Mouse (Mus musculus) stomach, postnatal 0 days (tissue): ENCODE data around the gene Tut7. TPM values are rescaled to one million over a fixed set of nuclear protein-coding genes. Genes with fewer than 3 reads are reported as not detected.

Source experiments
- ATAC-seq: fragments of 200-750 bp; cut with Nextera tagmentation; 2 replicates; pipeline ENCODE4 v1.8.0; 2017; ENCODE audit not compliant: low FRiP score, low TSS enrichment
- DNase-seq: peaks from one replicate; pipeline ENCODE4 v3.0.0-alpha.2; 2016; ENCODE audit warnings: low spot score
- H3K27ac ChIP-seq: fragments of 300-500 bp; sonication (generic); replicated peaks from 2 replicates; pipeline ENCODE4 v1.5.1; 2014; ENCODE audit warnings: mild to moderate bottlenecking, control low read depth
- H3K27me3 ChIP-seq: fragments of 300-500 bp; sonication (generic); 2 replicates; pipeline ENCODE4 v1.6.1; 2014; ENCODE audit warnings: low read length; ENCODE audit not compliant: control insufficient read depth, insufficient read depth
- H3K36me3 ChIP-seq: fragments of 300-500 bp; sonication (generic); 2 replicates; pipeline ENCODE4 v1.6.1; 2014; ENCODE audit warnings: low read length, mixed read lengths; ENCODE audit not compliant: control insufficient read depth, insufficient read depth
- H3K4me1 ChIP-seq: fragments of 300-500 bp; sonication (generic); replicated peaks from 2 replicates; pipeline ENCODE4 v1.6.1; 2014; ENCODE audit warnings: antibody characterized with exemption; ENCODE audit not compliant: control insufficient read depth, insufficient read depth
- H3K4me2 ChIP-seq: fragments of 300-500 bp; sonication (generic); replicated peaks from 2 replicates; pipeline ENCODE4 v1.6.1; 2014; ENCODE audit warnings: low read depth, mild to moderate bottlenecking, control low read depth, moderate library complexity
- H3K4me3 ChIP-seq: fragments of 300-500 bp; sonication (generic); 2 replicates; pipeline ENCODE4 v1.5.1; 2014; ENCODE audit warnings: low read depth, low read length, control low read depth
- H3K9ac ChIP-seq: fragments of 300-500 bp; sonication (generic); 2 replicates; pipeline ENCODE4 v1.6.1; 2014; ENCODE audit warnings: mild to moderate bottlenecking, low read length, control low read depth, mixed read lengths
- H3K9me3 ChIP-seq: fragments of 300-500 bp; sonication (generic); 2 replicates; pipeline ENCODE4 v1.6.1; 2016; ENCODE audit warnings: low read length; ENCODE audit not compliant: control insufficient read depth
- CTCF ChIP-seq: IDR thresholded peaks from 2 replicates; pipeline ENCODE4 v1.5.1; 2016; ENCODE audit warnings: antibody characterized with exemption, low read depth, mild to moderate bottlenecking, moderate library complexity
- EP300 ChIP-seq: optimal IDR thresholded peaks from 2 replicates; pipeline ENCODE3; 2016; ENCODE audit warnings: antibody characterized with exemption
- WGBS: fragments of 180-500 bp; shearing (Covaris S2); extraction: QIAGEN DNeasy Blood & Tissue Kit; methylation state at CpG from one replicate; pipeline ENCODE4 v1.1.7; 2014; 5-methylcytosine and 5-hydroxymethylcytosine counted together
- polyA plus RNA-seq: library from polyadenylated mRNA; unstranded; fragments of >200 nt; fragmentation: Nextera tagmentation; extraction: Ambion mirVana; gene quantifications from 2 replicates; pipeline ENCODE4 v1.2.1, GENCODE M21; 2015

Tut7 gene
- polyA plus RNA-seq, 1 experiment from 2014 or later: 31.6 TPM

- no peak overlapping the region for H3K4me2 ChIP-seq
- 41% methylated on average over 7 of the region's 7 CpGs for WGBS
- H3K9me3 ChIP-seq: no peaks in the 10 kb centered on the region
Observed at GRCm38 (mm10) chr13:59859515-59859914, 36.6 kb upstream of the Tut7 start.

DNA sequence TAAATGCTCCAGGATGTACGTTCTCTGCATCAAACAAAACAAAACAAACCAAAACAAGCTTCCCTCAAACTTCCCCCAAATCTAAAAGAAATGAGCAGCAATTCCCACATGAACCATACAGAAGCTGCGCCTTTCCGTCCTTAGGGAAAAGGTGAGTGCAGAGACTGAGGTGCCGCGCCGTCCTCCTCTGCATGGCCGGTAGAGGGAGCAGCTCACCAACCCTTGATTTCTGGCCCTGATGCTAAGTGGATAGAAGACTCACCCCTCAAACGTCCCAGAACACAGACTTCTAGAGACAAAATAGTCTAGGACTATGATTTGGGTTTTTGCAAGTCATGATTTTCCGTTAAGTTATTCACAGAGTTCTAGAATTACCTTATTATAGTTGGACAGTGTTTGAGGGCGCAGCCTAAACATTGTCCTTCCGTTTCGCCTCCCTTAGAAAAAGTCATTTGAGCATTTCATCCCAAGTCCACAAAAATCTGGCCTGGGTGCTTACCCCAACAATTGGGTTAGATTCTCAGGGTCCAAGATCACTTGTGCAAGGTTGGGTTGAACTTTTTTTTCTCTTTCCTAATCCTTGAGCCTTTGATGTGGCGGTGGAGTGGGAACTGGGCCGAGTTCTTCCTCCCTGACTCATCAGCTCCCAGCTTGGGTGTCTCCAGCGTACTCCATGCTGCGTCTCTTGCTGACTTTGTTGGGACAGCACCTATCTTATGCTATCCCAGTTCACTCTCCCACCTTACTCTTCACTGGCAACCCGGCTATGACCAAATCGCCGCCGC lies 33.5 kb upstream of the Tut7 start:
- Histone ChIP-seq H3K36me3 (no peaks in the 10 kb centered on the region), H3K4me1 (no peaks in the 10 kb centered on the region), H3K4me2 (no peak overlapping the region), H3K9ac (no peak overlapping the region), H3K27ac (no peak overlapping the region), H3K27me3 (no peaks in the 10 kb centered on the region), H3K4me3 (no peak overlapping the region), H3K9me3 (no peaks in the 10 kb centered on the region)
- ATAC-seq: peak; percentile 54; the same call in 1 of the 2 replicates
- WGBS: 50% methylated on average over 20 of the region's 20 CpGs
- peak; percentile 62 for DNase-seq
- TF ChIP-seq CTCF: peak; percentile 90
- TF ChIP-seq EP300: no peak

More at GRCm38 (mm10) chr13:59859515-59859914, 36.6 kb upstream of the Tut7 start:
- ATAC-seq (no peak), DNase-seq (no peak)
- Histone ChIP-seq H3K4me1 (no peaks in the 10 kb centered on the region), H3K27ac (no peak overlapping the region), H3K27me3 (no peaks in the 10 kb centered on the region), H3K36me3 (no peaks in the 10 kb centered on the region), H3K4me3 (no peak overlapping the region), H3K9ac (no peak overlapping the region)
- TF ChIP-seq EP300 (no peak), CTCF (no peak)

DNA sequence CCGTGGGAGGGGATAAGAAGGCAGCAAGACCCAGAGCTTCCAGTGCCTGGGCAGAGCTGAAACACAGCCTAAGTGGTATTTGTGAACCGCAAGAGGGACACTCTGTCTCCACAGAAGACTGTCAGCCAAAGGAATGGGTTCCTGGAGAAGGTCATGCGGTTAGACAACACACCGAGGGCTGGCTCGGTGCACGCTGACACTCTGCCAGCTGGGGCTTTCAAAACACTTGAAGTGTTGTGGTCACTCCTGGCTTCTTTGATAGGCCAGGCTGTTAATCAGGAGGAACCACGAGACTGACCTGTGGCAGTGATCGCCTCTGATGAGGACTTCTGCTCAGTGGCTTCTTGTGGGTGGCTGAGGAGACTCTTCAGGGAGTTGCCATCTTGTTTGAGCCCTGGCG lies 30.5 kb upstream of the Tut7 start:
- no peak overlapping the region for H3K4me3 ChIP-seq
- no peak for ATAC-seq
- 55% methylated on average over 9 of the region's 9 CpGs for WGBS

DNA sequence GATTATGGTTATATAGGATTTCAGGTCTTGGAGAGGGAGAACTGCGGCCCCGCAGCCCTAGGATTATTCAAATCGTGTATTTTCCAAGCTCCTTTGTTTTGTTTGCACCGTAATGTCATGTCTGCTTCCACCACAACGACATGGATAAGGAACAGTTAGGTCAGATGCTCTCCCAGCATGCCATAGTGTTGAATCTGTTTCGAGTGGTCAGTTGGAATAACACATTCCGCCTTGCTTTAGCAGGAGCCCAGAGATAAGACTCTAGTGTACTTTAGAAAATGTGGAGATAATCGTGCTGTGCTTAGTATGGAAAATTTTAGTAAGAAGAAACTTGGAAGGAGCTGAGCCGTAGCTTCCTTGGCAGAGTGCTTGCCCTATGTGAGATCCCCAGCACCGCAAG lies 27.4 kb upstream of the Tut7 start:
- TF ChIP-seq CTCF (no peak), EP300 (no peak)

More for the DNA sequence above, 30.5 kb upstream of the Tut7 start:
- H3K9ac ChIP-seq: no peak overlapping the region
- DNase-seq: no peak
- H3K27ac ChIP-seq: 0 out of 2 replicates have a peak overlapping the region, but pooled peaks have one; percentile 30
- no peaks in the 10 kb centered on the region for H3K36me3 ChIP-seq
- TF ChIP-seq CTCF (no peak), EP300 (no peak)
- H3K4me2 ChIP-seq: no peak overlapping the region
- no peaks in the 10 kb centered on the region for H3K9me3 ChIP-seq
- H3K4me1 ChIP-seq: no peaks in the 10 kb centered on the region
- H3K27me3 ChIP-seq: no peaks in the 10 kb centered on the region

DNA sequence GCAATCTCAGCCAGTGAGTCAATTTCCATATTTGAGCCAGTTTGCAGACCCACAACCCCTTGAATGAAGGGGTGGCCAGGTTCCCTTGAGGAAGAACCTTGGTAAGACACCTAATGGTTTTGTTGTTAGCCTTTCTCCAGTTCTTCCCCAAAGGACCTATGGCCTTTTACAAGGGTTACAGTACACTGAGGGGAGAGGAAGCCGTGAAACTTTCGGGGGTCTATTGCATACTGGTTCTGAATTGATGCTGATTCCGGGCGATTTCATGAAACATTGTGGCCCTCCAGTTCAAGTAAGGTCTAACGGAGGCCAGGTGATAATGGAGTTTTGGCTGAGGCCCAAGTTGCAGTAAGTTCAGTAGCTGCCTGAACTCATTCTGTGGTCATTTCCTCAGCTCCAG lies 21.7 kb upstream of the Tut7 start:
- Histone ChIP-seq H3K27ac (no peak overlapping the region), H3K4me2 (no peak overlapping the region), H3K27me3 (no peaks in the 10 kb centered on the region), H3K4me3 (no peak overlapping the region), H3K9me3 (no peaks in the 10 kb centered on the region), H3K4me1 (0 out of 2 replicates have a peak, but pooled peaks cover 2% of the 10 kb centered on the region), H3K36me3 (no peaks in the 10 kb centered on the region), H3K9ac (no peak overlapping the region)
- DNase-seq (no peak), ATAC-seq (no peak)
- TF ChIP-seq CTCF: no peak
- no peak for TF ChIP-seq EP300
- 84% methylated on average over 5 of the region's 5 CpGs for WGBS

More for the DNA sequence above, 27.4 kb upstream of the Tut7 start:
- DNase-seq: no peak
- H3K4me2 ChIP-seq: no peak overlapping the region
- H3K4me3 ChIP-seq: no peak overlapping the region
- no peak overlapping the region for H3K27ac ChIP-seq
- no peak overlapping the region for H3K9ac ChIP-seq
- no peaks in the 10 kb centered on the region for H3K36me3 ChIP-seq
- ATAC-seq: 0 out of 2 replicates have a peak, but pooled peaks have one; percentile 2
- no peaks in the 10 kb centered on the region for H3K9me3 ChIP-seq
- H3K4me1 ChIP-seq: no peaks in the 10 kb centered on the region
- 42% methylated on average over 10 of the region's 10 CpGs for WGBS
- no peaks in the 10 kb centered on the region for H3K27me3 ChIP-seq

DNA sequence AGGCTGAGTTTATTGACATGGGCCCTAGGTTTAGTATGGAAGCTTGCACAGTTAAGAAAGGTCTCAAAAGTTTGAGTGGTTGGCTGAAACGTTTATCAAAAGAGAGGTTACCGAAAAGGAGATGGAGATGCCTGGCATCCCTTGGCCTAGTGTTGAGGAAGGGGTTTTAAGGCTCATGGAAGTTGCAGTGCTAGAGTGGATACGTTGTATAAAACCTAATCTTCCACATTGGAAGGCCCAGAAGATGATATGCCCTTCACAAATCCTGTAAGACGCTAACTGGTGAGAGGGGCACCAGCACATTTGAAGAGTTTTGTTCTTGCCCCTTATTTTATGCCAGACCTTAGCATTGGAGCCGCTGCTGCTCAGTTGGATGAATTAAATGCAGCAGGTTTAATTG lies 21.0 kb upstream of the Tut7 start:
- Histone ChIP-seq H3K9me3 (no peaks in the 10 kb centered on the region), H3K4me2 (no peak overlapping the region), H3K27ac (no peak overlapping the region), H3K36me3 (no peaks in the 10 kb centered on the region), H3K27me3 (no peaks in the 10 kb centered on the region), H3K9ac (no peak overlapping the region), H3K4me3 (no peak overlapping the region), H3K4me1 (0 out of 2 replicates have a peak, but pooled peaks cover 2% of the 10 kb centered on the region)
- no peak for DNase-seq
- no peak for TF ChIP-seq EP300
- no peak for TF ChIP-seq CTCF
- ATAC-seq: no peak
- 90% methylated on average over 5 of the region's 5 CpGs for WGBS
